Mouse (Mus musculus): ENCODE measurements around the gene Dnajc22.

The Dnajc22 gene

DNA sequence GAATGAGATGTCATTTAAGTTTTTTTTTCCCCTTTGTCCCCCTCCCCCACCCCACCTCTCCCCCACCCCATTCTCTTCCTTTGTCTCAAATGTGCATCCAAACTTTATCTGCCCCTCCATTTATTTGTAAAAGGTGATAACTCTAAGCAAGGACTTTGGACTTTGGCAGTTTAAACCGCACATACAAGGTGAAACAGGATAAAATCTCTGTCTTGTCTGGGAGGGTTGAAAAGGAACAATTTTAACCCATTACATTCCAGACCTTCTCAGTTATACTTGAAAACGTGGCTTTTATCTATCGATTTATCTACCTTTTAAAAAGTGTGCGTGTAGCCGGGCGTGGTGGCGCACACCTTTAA is 22.1 kb downstream of the Dnajc22 start:
- no peak for DNase-seq (ENCODE audit: inconsistent ontology term)

DNA sequence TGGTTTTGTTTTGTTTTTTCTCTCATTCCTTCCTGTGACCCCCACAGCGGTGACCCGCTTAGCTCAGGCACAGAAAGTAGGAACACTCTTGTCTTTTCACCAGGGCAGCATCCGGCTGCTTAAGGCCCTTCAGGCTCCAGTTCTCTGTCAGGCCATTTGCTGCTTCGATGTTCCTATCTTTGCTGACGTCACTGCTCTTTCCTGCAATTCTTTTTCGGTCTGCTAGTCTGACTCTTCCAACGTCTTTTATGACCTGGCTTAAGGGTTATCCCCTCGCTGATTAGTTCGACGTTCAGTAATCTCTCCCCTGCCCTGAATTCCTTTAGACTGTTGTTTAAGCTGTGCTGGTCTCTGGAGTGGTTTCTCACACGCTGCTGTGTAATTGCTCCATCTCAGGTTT is 23.6 kb downstream of the Dnajc22 start:
- DNase-seq (ENCODE audit: inconsistent ontology term): no peak

DNA sequence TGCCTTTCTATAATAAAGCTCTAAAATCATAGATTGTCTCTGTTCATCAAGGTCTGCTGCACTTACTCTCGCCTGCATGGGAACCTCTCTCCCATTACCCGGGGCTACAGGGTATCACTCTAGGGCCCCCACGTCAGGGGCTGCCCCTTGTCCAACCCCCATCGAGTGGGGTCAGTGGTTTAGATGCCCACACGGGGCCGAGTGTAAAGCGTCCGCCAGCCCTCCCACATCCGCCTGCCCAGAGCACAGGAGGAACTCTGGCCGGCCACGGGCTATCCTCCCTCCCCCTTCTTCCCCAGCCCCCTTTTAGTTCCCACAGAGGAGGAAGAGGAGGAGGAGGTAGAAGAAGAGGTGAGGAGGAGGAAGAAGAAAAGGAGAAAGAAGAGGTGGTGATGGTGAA is 27.8 kb downstream of the Dnajc22 start:
- DNase-seq (ENCODE audit: inconsistent ontology term): no peak

DNA sequence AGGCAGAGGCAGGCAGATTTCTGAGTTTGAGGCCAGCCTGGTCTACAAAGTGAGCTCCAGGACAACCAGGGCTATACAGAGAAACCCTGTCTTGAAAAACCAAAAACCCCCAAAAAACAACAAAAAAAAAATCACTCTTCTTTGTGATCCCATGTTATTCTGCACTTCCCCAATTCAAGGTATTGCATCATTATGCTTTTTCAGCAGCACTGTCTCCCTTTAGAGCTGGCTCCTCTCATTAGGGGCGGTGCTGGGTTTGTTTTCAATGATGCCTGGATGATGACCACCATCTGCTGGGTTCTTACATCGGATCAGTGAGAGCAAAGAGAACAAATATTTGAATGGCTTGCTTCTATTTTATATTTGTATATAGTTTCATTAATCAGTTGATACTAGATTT is 29.7 kb downstream of the Dnajc22 start:
- no peak for DNase-seq (ENCODE audit: inconsistent ontology term)

DNA sequence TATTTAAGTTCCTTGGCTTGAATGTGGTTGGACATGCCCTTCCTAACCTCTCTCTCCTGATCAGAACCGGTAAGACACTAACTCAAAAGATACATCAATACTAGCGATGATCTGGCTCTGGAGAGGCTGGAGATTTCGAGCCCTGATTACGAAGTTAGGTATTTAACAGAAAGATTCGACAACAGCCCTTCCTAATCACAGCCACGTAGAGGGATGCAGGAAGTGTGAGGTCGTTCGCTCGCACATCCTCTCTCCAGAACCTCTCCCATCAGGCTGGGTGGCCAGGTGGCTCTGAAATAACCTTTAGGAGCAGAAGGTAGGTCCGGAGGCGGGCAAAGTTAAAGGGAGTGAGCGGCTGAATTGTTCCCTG is 32.7 kb downstream of the Dnajc22 start, which contains the start of gene Spats2:
Gene Spats2 (plus strand): TSS at position 206 of the 370 bp plus-strand sequence.
- DNase-seq (ENCODE audit: inconsistent ontology term): no peak

DNA sequence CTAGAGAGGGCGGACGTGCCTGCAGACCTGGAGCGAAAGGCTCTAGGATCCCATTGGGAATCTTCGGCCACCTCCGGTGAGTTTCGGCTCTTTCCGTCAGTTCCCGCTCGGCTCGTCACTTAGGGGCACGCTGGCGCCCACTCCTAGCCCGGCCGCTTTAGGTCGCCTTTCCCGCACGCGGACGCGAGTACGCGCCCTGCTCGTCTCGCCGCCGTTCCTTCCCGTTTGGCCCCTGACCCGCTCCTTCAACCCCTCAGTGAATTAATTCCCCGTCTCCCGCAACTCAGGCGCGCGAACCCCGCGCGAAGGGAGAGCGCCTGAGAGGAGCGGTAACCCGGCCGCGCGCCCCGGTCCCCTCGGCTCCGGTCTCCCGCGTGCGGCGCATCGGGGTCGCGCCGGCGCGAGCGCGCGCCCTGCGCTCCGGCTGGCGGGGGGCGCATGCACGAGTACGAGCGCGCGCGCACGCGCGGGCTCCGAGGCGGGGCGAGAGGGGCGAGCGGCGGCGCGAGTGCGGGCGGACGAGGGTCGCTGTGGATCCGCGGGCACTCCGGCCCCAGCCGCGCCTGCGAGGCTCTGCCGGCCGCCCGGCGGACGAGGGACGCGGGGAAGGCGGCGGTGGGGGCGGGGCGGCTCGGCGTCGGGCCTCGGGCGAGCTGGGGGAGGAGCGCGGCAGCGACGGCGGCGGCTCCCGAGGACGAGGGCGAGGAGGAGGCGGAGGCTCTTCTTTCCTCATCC is 33.3 kb downstream of the Dnajc22 start:
- peak; percentile 89 for DNase-seq (ENCODE audit: inconsistent ontology term)

DNA sequence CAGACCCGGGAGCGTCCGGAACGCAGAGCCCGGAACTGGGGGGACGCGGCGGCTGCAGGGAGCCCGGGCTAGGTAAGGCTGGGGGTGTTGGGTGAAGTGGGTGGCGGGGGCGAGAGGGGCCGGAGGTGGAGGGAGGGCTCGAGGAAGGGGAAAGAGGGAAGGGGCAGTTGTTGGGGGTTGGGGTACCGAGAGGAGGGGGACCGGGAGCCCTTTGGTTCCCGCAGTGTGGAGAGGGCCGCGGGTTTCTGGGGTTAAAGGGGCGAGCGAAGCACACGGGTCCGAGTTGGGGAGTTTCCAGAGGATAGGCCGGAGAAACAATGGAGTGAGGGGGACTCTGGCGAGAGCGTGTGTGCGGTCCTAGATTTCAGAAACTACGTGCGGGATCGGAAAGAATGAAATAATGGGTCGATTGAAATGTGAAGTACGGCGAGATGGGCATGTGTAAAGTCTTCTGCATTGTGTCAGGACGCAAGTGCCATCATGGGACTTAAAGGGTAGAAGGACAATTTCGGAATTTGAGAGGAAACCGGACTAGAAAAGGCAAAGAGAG is 33.9 kb downstream of the Dnajc22 start:
- peak; percentile 40 for DNase-seq (ENCODE audit: inconsistent ontology term)

DNA sequence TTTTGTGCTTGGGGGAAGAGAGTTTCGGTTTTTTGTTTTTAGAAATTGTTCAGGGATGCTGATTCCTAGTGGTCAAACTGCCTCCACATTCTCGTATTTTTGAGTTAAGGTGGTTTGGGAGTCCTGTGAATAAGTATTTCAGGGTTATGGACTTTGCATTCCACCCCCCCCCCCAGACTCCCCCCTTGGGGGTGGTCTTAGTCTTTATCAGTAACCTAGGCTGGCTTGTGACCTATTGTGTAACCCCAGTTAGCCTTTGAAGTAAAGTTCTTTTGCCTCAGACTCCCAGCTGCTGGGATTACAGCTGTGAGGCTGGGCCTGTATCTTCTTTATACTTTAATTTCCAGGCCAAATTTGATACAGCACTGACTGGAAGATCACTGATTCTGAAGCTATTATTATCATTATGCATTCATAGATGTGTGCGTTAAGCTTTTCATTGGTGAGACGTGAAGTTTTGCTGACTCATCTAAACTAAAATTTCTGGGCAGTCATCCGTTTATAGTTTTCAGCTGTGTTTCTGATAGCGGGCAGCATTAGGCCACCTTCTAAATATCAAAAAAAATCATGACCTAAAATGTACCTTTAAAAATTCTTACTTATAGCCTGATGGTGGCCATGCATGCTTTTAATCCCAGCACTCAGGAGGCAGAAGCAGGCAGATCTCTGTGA is 35.0 kb downstream of the Dnajc22 start:
- DNase-seq (ENCODE audit: inconsistent ontology term): no peak

DNA sequence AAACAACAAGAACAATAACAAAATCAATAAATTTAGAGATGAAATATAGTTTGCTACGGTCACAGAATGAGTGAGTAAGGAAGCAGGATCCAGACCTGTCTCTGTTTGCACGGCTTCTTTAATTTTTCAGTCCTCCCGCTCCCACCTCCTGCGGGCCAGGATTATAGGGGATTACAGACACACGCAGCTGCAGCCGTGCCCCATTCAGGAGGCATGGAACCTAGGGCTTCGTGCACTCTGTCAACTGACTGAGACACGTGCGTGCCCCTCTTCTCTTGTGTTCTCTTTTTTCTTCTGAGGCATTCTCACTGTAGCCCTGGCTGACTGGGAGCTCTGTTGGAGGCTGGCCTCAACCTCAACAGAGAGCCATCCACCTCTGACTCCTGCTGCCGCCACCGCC is 36.5 kb downstream of the Dnajc22 start:
- no peak for DNase-seq (ENCODE audit: inconsistent ontology term)

DNA sequence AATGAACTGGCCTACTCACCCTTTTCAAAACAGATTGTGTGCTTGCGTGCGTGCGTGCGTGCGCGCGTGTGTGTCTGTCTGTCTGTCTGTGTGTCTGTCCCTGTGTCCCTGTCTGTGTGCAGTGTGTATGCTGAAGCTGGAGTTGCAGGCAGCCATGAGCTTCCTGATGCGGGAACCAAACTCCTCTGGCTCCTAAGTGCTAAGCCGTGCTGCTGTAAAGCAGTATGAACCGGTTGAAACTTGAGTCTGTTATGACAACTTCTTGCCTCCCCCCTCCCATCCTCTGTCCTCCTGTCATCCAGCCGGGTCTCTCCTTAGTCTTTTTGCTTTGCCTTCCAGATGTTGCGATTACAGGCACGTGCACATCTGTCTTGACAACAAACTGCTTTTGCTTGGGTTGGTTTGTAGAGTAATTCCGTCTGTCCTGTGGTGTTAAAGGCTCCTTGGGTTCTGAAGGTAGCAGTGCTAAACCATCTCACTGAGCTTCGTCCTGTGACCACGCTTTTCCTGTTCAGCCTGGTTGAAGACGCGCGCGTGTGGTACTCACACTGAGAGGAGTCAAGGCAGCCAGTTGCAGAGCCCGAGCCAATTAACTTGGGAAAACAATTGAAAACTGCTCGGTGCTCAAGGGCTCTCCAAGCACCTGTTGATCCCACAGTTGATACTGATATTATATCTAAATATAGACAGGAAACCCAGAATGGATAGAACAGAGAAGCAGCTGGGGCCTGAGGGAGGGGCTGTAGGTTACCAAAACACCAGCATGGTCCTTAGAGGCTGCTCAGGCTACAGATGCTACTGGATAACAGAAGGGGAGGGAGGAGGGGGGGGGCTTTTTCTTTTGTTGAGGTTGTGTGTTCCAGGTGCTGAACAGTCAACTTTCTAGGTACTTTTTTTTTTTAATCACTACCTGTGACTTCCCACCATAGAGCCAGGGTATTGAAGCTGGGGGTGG is 37.3 kb downstream of the Dnajc22 start:
- no peak for DNase-seq (ENCODE audit: inconsistent ontology term)

DNA sequence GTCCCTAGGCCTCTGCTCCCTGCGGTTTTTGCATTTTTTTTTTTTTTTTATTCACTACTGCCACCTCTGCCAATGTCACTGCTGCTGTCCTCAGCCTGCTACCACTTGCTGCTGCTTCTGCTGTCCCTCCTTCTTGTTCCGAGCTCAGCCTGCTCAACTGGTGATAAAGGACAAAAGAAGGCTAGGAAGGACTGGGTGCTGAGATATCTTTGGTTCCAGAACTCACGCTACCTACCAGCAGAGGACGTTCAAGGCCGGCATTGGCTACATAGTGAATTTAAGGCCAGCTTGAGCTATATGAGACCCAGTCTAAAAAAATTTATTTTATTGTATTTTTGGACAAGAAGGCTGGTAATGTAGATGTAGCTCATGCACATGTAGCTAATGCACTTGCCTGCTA is 45.4 kb downstream of the Dnajc22 start:
- no peak for DNase-seq (ENCODE audit: inconsistent ontology term)

DNA sequence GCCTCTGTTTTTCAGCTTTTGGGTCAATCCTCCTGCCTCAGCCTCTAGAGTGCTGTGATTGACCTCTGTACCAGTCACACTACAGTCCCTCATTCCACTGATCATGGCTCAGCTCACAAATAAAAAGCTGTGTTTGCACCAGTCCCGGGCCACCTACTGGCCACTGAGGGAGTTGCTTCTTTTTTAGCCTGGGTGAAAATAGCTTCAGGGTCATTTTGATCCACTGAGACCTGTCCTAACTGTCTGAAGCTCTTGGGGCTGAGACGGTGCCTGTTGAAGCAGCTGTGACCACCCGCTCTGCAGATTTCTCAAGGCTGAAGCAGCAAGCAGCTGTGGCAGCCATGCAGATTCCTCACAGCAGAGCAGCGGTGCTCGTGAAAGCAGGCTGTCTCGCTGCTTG is 46.7 kb downstream of the Dnajc22 start:
- DNase-seq (ENCODE audit: inconsistent ontology term): peak; percentile 39

DNA sequence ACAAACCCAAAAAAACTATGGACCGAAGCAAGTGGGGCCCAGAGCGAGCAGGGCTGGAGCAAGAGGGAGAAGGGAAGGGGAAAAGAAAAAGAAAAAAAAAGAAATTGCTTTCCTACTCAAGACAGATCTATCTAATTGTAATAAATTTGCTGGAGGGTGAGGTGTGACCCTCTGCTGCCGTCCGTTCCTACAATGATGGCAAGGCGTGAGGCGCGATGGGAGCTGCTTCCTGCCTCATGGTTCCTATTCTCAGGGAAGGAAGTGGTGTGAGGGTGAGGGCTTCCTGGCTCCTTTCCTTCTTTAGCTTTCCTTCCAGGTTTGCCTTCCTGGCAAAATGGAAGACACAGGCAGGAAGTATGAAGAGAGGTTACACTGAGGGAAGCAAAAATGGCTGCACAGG is 57.5 kb downstream of the Dnajc22 start:
- DNase-seq (ENCODE audit: inconsistent ontology term): no peak

DNA sequence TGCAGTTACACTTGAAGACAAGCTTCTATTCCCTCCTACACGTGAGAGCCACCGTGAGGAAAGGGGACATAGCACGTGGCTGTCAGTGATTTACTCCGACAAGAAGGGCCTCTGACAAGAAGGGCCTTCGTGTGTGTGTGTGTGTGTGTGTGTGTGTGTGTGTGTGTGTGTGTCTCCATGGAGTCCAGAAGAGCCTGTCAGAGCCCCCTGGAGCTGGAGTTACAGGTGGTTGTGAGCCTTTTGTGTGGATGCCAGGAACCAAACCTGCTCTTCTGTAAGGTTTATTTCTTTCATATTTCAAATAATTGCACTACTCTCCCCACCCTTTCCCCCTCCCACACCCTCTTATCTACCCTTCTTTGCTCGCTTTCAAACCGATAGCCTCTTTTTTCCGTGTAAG is 58.4 kb downstream of the Dnajc22 start:
- DNase-seq (ENCODE audit: inconsistent ontology term): no peak

DNA sequence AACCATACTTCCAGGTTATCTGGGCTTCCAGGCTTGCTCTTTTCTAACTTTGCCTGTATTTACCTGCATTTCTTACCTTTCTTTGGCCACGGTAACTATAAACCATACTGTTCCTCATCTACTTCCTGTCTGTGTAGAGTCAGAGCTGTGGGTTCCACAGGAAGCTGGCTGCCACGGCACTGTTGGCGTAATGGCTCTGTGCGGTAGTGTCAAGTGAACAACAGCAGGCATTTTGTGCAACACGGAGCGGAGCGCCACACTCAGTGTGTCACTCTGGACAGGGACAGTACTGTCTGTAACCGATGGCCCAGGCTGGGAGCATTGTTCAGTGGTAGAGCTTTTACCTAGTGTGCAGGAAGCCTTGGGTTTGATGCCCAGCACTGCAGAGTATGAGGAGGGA is 60.5 kb downstream of the Dnajc22 start:
- no peak for DNase-seq (ENCODE audit: inconsistent ontology term)

Data from Muller cell, postnatal 12 days (primary cell).